Comparison of ENCODE assay signal across 9 mouse cellular contexts in genomic region chr17:45556514-45557245, GRCm38 (mm10). TPM values are rescaled to one million over a fixed set of nuclear protein-coding genes. Genes with fewer than 3 reads are reported as not detected.
A peak's percentile ranks its signal among the peaks of the same experiment; 100 is the strongest.
DNase-seq lines count a peak whose midpoint lies in the region; ATAC-seq and TF ChIP-seq lines count a peak whose summit lies in the region.
"Had no signal": no experiment of that assay in that cellular context is flagged by ENCODE, and none has a peak within 500 bp of the region (broad histone marks: within the 10 kb centered on the region; RNA-seq: fewer than 3 reads in every experiment).

No protein-coding gene starts in this region.

- no peaks in the 10 kb centered on the region for H3K36me3 ChIP-seq in heart, embryonic 11.5 days (ENCODE audit: control insufficient read depth, insufficient read depth, low read length)

- peak overlapping the region; percentile 94 for H3K4me2 ChIP-seq in heart, embryonic 11.5 days

- peaks cover 22% of the 10 kb centered on the region for H3K27me3 ChIP-seq in heart, embryonic 11.5 days (ENCODE audit: control insufficient read depth, insufficient read depth, low read length)

- no peak overlapping the region for H3K9ac ChIP-seq in heart, embryonic 11.5 days (ENCODE audit: low read depth, low read length)

- no peak for TF ChIP-seq POLR2A in cortical plate, adult 2 months (IDR thresholded peaks at IDR 0.05; ENCODE audit: extremely low read depth, insufficient read depth, low read length)

- peak overlapping the region; percentile 60 for H3K4me3 ChIP-seq in heart, embryonic 11.5 days (ENCODE audit: low read depth, low read length)
- H3K4me3 ChIP-seq in cortical plate, adult 2 months (ENCODE audit: insufficient read depth, low read length): peak overlapping the region; percentile 48; the same call in 1 of the 2 replicates

- DNase-seq in heart, postnatal 36 days: no peak
- DNase-seq in induced T-regulatory cell, adult 2 months (ENCODE audit: low read depth): peak; percentile 67
- DNase-seq in layer of hippocampus, adult 8-10 months (ENCODE audit: low spot score in 2 of 2): no peak
- no peak for DNase-seq in frontal cortex, postnatal 36 days (ENCODE audit: low spot score in 2 of 2)

- no peaks in the 10 kb centered on the region for H3K9me3 ChIP-seq in heart, embryonic 11.5 days (replicated peaks; ENCODE audit: control insufficient read depth, low read length)

- H3K4me1 ChIP-seq in heart, embryonic 11.5 days (ENCODE audit: control insufficient read depth, insufficient read depth, low read length): peaks cover 6% of the 10 kb centered on the region; the same call in 1 of the 2 replicates
- H3K4me1 ChIP-seq in cortical plate, adult 2 months (ENCODE audit: control insufficient read depth, insufficient read depth, low read length): no peaks in the 10 kb centered on the region

- H3K27ac ChIP-seq in heart, embryonic 11.5 days (ENCODE audit: low read depth, low read length): no peak overlapping the region
- H3K27ac ChIP-seq in cortical plate, adult 2 months (ENCODE audit: insufficient read depth, low read length): no peak overlapping the region

- WGBS in heart, embryonic 11.5 days (ENCODE audit: insufficient replicate concordance): 71% methylated on average over 3 of the region's 3 CpGs

- intact Hi-C loops in heart, postnatal 36 days (cut with DNase I): no loop called here

- TF ChIP-seq CTCF in cortical plate, adult 2 months (IDR thresholded peaks at IDR 0.05; ENCODE audit: extremely low read depth, insufficient read depth, low read length): no peak

- ATAC-seq in heart, embryonic 11.5 days (replicated peaks; ENCODE audit: insufficient number of reproducible peaks, low FRiP score, low TSS enrichment): no peak
- ATAC-seq in monocyte, adult 5-6 weeks (replicated peaks; ENCODE audit: insufficient number of reproducible peaks, low FRiP score, low TSS enrichment, poor library complexity, severe bottlenecking): 0 out of 2 replicates have a peak, but pooled peaks have one; percentile 16
- no peak for ATAC-seq in erythroid progenitor cell, adult 5-6 weeks (replicated peaks; ENCODE audit: low FRiP score, poor library complexity, severe bottlenecking)

RNA-seq across cellular contexts. Expression of gene Nfkbie, which starts 1.2 kb away (rescaled TPM):
- 2.4 TPM in 2 replicates for polyA plus RNA-seq in heart, embryonic 11.5 days (2014; fragmentation: Nextera tagmentation; extraction: Ambion mirVana)
- 1 to 10 TPM; 1.4 to 1.5 TPM for total RNA-seq in heart, postnatal 36 days (2021)
- polyA plus RNA-seq in cortical plate, adult 2 months (2012; rRNA removed): 2.1 and 2.3 TPM in 2 replicates
- total RNA-seq in monocyte, adult 5-6 weeks (2017): 55.6 to 60.0 TPM (median 55.9 TPM) in 3 replicates
- total RNA-seq in layer of hippocampus, adult 8-10 months (2022): 1 to 10 TPM; 2.3 to 3.3 (median 2.7) TPM
- 2.1 and 2.9 TPM in 2 replicates for total RNA-seq in erythroid progenitor cell, adult 5-6 weeks (2015; ENCODE audit: low replicate concordance)
- 1.7 and 3.6 TPM in 2 replicates for total RNA-seq in erythroid progenitor cell, adult 5-6 weeks (2017; ENCODE audit: low replicate concordance)

RNA-seq across cellular contexts. Expression of gene Slc35b2, which starts 7.0 kb away (rescaled TPM):
- polyA plus RNA-seq in heart, embryonic 11.5 days (2014; fragmentation: Nextera tagmentation; extraction: Ambion mirVana): 87.2 and 91.0 TPM in 2 replicates
- 10 to 100 TPM; 27.6 to 32.7 TPM for total RNA-seq in heart, postnatal 36 days (2021)
- 52.4 and 52.6 TPM in 2 replicates for polyA plus RNA-seq in cortical plate, adult 2 months (2012; rRNA removed)
- total RNA-seq in monocyte, adult 5-6 weeks (2017): 26.7 to 47.1 TPM (median 39.0 TPM) in 3 replicates
- 10 to 100 TPM; 26.6 to 35.6 (median 30.3) TPM for total RNA-seq in layer of hippocampus, adult 8-10 months (2022)
- 15.5 and 18.4 TPM in 2 replicates for total RNA-seq in erythroid progenitor cell, adult 5-6 weeks (2015; ENCODE audit: low replicate concordance)
- total RNA-seq in erythroid progenitor cell, adult 5-6 weeks (2017; ENCODE audit: low replicate concordance): 10.3 and 14.0 TPM in 2 replicates

RNA-seq across cellular contexts. Expression of gene Tmem151b, which starts 7.2 kb away (rescaled TPM):
- polyA plus RNA-seq in heart, embryonic 11.5 days (2014; fragmentation: Nextera tagmentation; extraction: Ambion mirVana): 1.00 and 1.0 TPM in 2 replicates
- total RNA-seq in heart, postnatal 36 days (2021): under 1 TPM in 1 of 2 experiments, not detected in 1; 0.08 TPM
- 85.7 and 94.1 TPM in 2 replicates for polyA plus RNA-seq in cortical plate, adult 2 months (2012; rRNA removed)
- total RNA-seq in monocyte, adult 5-6 weeks (2017): 0.10 to 0.32 TPM in 2 of 3 replicates, not detected in the other
- 100 to 1,000 TPM in 3 of 4 experiments, 10 to 100 TPM in 1; 91.5 to 121 (median 111) TPM for total RNA-seq in layer of hippocampus, adult 8-10 months (2022)
- not detected in 2 replicates for total RNA-seq in erythroid progenitor cell, adult 5-6 weeks (2015; ENCODE audit: low replicate concordance)
- total RNA-seq in erythroid progenitor cell, adult 5-6 weeks (2017; ENCODE audit: low replicate concordance): not detected in 2 replicates

RNA-seq across cellular contexts. Expression of gene Hsp90ab1, which starts 16.4 kb away (rescaled TPM):
- 1,458 and 1,495 TPM in 2 replicates for polyA plus RNA-seq in heart, embryonic 11.5 days (2014; fragmentation: Nextera tagmentation; extraction: Ambion mirVana)
- total RNA-seq in heart, postnatal 36 days (2021): 1,000 to 10,000 TPM; 1,126 to 1,337 TPM
- 980 and 997 TPM in 2 replicates for polyA plus RNA-seq in cortical plate, adult 2 months (2012; rRNA removed)
- total RNA-seq in monocyte, adult 5-6 weeks (2017): 826 to 1,618 TPM (median 1,101 TPM) in 3 replicates
- 1,000 to 10,000 TPM; 1,566 to 2,023 (median 1,742) TPM for total RNA-seq in layer of hippocampus, adult 8-10 months (2022)
- total RNA-seq in erythroid progenitor cell, adult 5-6 weeks (2015; ENCODE audit: low replicate concordance): 200 and 204 TPM in 2 replicates
- total RNA-seq in erythroid progenitor cell, adult 5-6 weeks (2017; ENCODE audit: low replicate concordance): 235 and 237 TPM in 2 replicates

RNA-seq across cellular contexts. Expression of gene Tcte1, which starts 33.4 kb away (rescaled TPM):
- polyA plus RNA-seq in heart, embryonic 11.5 days (2014; fragmentation: Nextera tagmentation; extraction: Ambion mirVana): 0.13 and 0.23 TPM in 2 replicates
- total RNA-seq in heart, postnatal 36 days (2021): not detected
- 3.4 and 3.7 TPM in 2 replicates for polyA plus RNA-seq in cortical plate, adult 2 months (2012; rRNA removed)
- total RNA-seq in monocyte, adult 5-6 weeks (2017): not detected in 3 replicates
- total RNA-seq in layer of hippocampus, adult 8-10 months (2022): 1 to 10 TPM in 3 of 4 experiments, under 1 TPM in 1; 0.92 to 1.3 (median 1.1) TPM
- total RNA-seq in erythroid progenitor cell, adult 5-6 weeks (2015; ENCODE audit: low replicate concordance): not detected in 2 replicates
- total RNA-seq in erythroid progenitor cell, adult 5-6 weeks (2017; ENCODE audit: low replicate concordance): not detected in 2 replicates
- polyA plus RNA-seq: Patski had no signal

Comparison
In these comparisons a context has a peak if more than half of its experiments do, and no peak if none do; other contexts are left out.
1. RNA of gene Nfkbie, which starts 1.2 kb away (total RNA-seq): 55.6 to 60.0 TPM in monocyte, adult 5-6 weeks; 2.3 to 3.3 TPM in layer of hippocampus, adult 8-10 months, 1.7 to 3.6 TPM in erythroid progenitor cell, adult 5-6 weeks and 1.4 to 1.5 TPM in heart, postnatal 36 days; every median in the first group is over 10 times any median in the second.
2. RNA of gene Tmem151b, which starts 7.2 kb away (total RNA-seq): 91.5 to 121 TPM in layer of hippocampus, adult 8-10 months; 0.08 TPM in heart, postnatal 36 days, 0.10 to 0.32 TPM in monocyte, adult 5-6 weeks and not detected in erythroid progenitor cell, adult 5-6 weeks; every median in the first group is over 10 times any median in the second.